Mouse (Mus musculus): ENCODE data around the gene Lyrm2. TPM values are rescaled to one million over a fixed set of nuclear protein-coding genes. Genes with fewer than 3 reads are reported as not detected.

Lyrm2 gene
- polyA plus RNA-seq, 1 experiment = 25.9 TPM

DNA sequence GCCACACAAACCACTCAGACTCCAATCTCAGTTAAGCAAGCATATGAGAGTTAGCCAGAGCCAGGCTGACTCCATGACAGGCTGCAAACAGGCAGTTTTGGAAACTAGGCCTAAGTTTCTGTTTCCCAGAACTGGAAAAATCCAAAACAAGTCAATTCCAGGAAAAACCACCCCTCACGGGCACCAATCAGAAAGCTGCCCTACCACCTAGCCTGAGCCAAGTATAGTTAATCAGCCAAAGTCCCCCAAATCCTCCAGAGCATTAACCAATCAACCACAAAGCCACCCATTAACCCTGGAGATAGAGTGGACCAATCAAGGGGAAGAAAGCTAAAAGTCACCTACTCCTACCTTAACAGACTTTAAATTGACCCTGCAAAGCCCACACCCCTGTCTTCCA lies 12.9 kb upstream of the Lyrm2 start:
- WGBS = 81% methylated on average over 1 of the region's 1 CpGs

DNA sequence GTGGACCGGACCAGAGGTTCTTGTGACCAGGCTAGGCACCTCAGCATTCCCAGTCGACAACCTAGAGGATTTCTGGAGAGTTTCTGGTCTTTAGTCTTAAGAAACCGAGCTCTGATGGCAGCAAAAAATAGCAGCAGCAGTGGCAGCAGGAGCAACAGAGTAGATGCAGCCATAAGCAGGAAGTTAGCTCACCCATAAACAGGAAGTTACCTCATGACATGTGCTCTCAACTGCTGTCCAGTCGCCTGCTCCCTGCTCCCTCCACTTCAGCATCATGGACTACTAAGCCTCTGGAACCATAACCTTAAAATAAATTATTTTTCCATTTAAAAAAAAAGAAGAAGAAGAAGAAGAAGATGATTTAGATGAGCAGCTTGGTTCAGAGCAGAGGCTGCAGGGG lies 11.0 kb upstream of the Lyrm2 start:
- DNase-seq = no peak
- no peak for TF ChIP-seq CTCF (conservative IDR thresholded peaks at IDR 0.05; ENCODE audit: insufficient read depth, insufficient read length, low read depth, low read length)
- H3K27ac ChIP-seq (ENCODE audit: insufficient read depth, low read depth, low read length) = no peak overlapping the region
- no peak overlapping the region for H3K4me3 ChIP-seq (ENCODE audit: insufficient read depth, low read depth, low read length)
- H3K27me3 ChIP-seq (replicated peaks; ENCODE audit: control insufficient read depth, insufficient read depth, low read length) = no peaks in the 10 kb centered on the region
- H3K36me3 ChIP-seq (ENCODE audit: control insufficient read depth, insufficient read depth, low read length) = no peaks in the 10 kb centered on the region
- H3K4me1 ChIP-seq (ENCODE audit: control insufficient read depth, insufficient read depth, low read length) = no peaks in the 10 kb centered on the region
- WGBS = 78% methylated on average over 4 of the region's 4 CpGs

More for the DNA sequence above, 12.9 kb upstream of the Lyrm2 start:
- H3K27me3 ChIP-seq (replicated peaks; ENCODE audit: control insufficient read depth, insufficient read depth, low read length) = no peaks in the 10 kb centered on the region
- H3K27ac ChIP-seq (ENCODE audit: insufficient read depth, low read depth, low read length) = no peak overlapping the region
- H3K4me3 ChIP-seq (ENCODE audit: insufficient read depth, low read depth, low read length) = no peak overlapping the region
- no peaks in the 10 kb centered on the region for H3K36me3 ChIP-seq (ENCODE audit: control insufficient read depth, insufficient read depth, low read length)
- peak; percentile 58 for DNase-seq
- TF ChIP-seq CTCF (conservative IDR thresholded peaks at IDR 0.05; ENCODE audit: insufficient read depth, insufficient read length, low read depth, low read length) = no peak
- TF ChIP-seq POLR2A (IDR thresholded peaks at IDR 0.05; ENCODE audit: low read depth, low read length) = no peak
- no peaks in the 10 kb centered on the region for H3K4me1 ChIP-seq (ENCODE audit: control insufficient read depth, insufficient read depth, low read length)

DNA sequence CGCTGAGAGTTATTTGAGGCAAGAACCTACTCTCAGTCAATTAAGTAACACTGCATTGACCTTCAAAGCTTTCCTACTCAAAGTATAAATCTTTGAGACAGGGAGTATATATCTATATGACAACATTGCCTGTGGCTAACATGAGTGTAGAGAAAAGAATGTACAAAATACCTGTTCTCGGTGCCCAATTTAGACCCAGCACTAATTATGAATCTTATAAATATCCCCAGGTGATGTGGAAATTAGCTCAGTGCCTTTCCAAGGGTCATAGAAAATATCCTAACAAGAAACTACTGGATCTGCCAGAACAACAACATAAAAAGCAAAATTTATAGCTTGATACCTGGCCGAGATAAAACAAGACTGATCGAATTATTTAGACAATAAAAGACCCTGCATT lies 1.1 kb upstream of the Lyrm2 start:
- no peak overlapping the region for H3K4me3 ChIP-seq (ENCODE audit: insufficient read depth, low read depth, low read length)
- no peak for TF ChIP-seq POLR2A (IDR thresholded peaks at IDR 0.05; ENCODE audit: low read depth, low read length)
- no peak for TF ChIP-seq CTCF (conservative IDR thresholded peaks at IDR 0.05; ENCODE audit: insufficient read depth, insufficient read length, low read depth, low read length)
- peaks cover 7% of the 10 kb centered on the region; the same call in 1 of the 2 replicates for H3K4me1 ChIP-seq (ENCODE audit: control insufficient read depth, insufficient read depth, low read length)
- no peak overlapping the region for H3K27ac ChIP-seq (ENCODE audit: insufficient read depth, low read depth, low read length)
- 84% methylated on average over 4 of the region's 4 CpGs for WGBS
- DNase-seq = no peak
- H3K36me3 ChIP-seq (ENCODE audit: control insufficient read depth, insufficient read depth, low read length) = no peaks in the 10 kb centered on the region
- no peaks in the 10 kb centered on the region for H3K27me3 ChIP-seq (replicated peaks; ENCODE audit: control insufficient read depth, insufficient read depth, low read length)

DNA sequence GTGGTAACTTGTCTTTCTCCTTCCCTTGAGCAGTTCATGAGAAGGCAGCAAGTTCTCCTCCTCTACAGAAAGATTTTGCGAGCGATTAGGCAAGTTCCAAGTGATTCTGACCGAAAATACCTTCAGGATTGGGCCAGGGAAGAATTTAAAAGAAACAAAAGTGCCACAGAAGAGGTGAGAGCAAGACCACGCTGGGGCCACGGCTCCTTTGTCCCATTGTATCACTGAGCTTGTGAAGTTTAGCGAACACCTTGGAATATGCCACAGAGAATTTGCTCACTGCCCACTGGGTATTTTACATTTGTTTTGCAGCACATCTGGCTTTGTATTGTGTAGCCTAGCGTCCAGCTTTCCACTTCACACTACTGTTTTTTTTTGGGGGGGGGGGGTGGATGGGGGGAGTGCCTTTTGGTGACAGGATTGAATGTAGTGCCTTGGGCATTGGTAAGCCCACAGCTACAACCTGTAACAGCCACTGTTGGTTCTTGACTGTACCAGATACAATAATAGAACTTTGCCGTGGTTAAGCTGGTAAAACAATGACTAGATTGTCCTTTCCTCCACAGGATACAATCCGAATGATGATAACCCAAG lies 621 bp downstream of the Lyrm2 start:
- DNase-seq = peak; percentile 12
- no peaks in the 10 kb centered on the region for H3K36me3 ChIP-seq (ENCODE audit: control insufficient read depth, insufficient read depth, low read length)
- H3K4me3 ChIP-seq (ENCODE audit: insufficient read depth, low read depth, low read length) = peak overlapping the region; percentile 92
- 2% methylated on average over 9 of the region's 9 CpGs for WGBS
- TF ChIP-seq POLR2A (IDR thresholded peaks at IDR 0.05; ENCODE audit: low read depth, low read length) = no peak
- no peak for TF ChIP-seq CTCF (conservative IDR thresholded peaks at IDR 0.05; ENCODE audit: insufficient read depth, insufficient read length, low read depth, low read length)
- H3K27me3 ChIP-seq (replicated peaks; ENCODE audit: control insufficient read depth, insufficient read depth, low read length) = no peaks in the 10 kb centered on the region
- peak overlapping the region; percentile 98 for H3K27ac ChIP-seq (ENCODE audit: insufficient read depth, low read depth, low read length)
- peaks cover 7% of the 10 kb centered on the region; the same call in 1 of the 2 replicates for H3K4me1 ChIP-seq (ENCODE audit: control insufficient read depth, insufficient read depth, low read length)

DNA sequence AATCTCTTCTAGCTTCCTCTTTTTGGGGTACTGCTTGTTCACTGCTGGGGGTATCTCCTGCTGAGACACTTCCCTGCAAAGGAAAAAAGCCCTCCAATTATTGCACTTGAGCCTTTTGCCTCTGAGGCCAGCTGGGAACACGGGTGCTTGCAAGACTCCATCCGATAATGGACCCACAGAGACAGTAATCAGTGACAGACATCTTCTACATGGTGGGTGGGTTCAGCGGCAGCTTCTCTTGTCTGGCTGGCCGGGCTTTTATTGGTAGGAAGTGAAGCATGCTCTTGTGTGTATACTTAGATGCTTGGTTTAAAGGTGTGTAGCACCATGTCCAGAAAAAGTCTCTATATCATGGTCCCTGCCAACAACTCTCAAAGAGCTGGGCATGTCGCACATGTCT lies 17.4 kb downstream of the Lyrm2 start:
- H3K27me3 ChIP-seq (replicated peaks; ENCODE audit: control insufficient read depth, insufficient read depth, low read length) = no peaks in the 10 kb centered on the region
- WGBS = 74% methylated on average over 5 of the region's 5 CpGs
- H3K36me3 ChIP-seq (ENCODE audit: control insufficient read depth, insufficient read depth, low read length) = no peaks in the 10 kb centered on the region
- no peak overlapping the region for H3K4me3 ChIP-seq (ENCODE audit: insufficient read depth, low read depth, low read length)
- no peak for TF ChIP-seq CTCF (conservative IDR thresholded peaks at IDR 0.05; ENCODE audit: insufficient read depth, insufficient read length, low read depth, low read length)
- TF ChIP-seq POLR2A (IDR thresholded peaks at IDR 0.05; ENCODE audit: low read depth, low read length) = no peak
- DNase-seq = no peak
- H3K27ac ChIP-seq (ENCODE audit: insufficient read depth, low read depth, low read length) = no peak overlapping the region
- H3K4me1 ChIP-seq (ENCODE audit: control insufficient read depth, insufficient read depth, low read length) = no peaks in the 10 kb centered on the region

DNA sequence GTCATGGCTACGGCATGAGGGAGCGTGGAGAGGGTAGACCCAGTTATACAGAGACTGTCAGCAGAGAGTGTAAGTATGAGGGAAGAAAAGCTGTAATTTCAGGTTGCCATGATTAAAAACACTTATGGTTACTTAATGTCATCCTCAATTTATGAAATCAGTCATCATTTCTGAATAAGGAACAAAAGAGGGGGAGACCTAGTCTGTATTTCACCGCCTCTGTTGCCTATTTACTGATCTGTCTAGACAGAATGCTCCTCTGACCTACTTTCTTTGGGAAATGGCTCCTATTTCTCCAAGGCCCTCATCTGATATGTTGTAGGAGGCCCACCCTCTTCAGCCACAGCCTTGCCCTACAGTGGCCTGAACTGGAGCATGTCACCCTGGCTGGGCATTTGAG lies 20.6 kb downstream of the Lyrm2 start:
- TF ChIP-seq POLR2A (IDR thresholded peaks at IDR 0.05; ENCODE audit: low read depth, low read length) (no peak), CTCF (conservative IDR thresholded peaks at IDR 0.05; ENCODE audit: insufficient read depth, insufficient read length, low read depth, low read length) (no peak)
- Histone ChIP-seq H3K27me3 (replicated peaks; ENCODE audit: control insufficient read depth, insufficient read depth, low read length) (no peaks in the 10 kb centered on the region), H3K36me3 (ENCODE audit: control insufficient read depth, insufficient read depth, low read length) (no peaks in the 10 kb centered on the region), H3K27ac (ENCODE audit: insufficient read depth, low read depth, low read length) (no peak overlapping the region), H3K4me1 (ENCODE audit: control insufficient read depth, insufficient read depth, low read length) (no peaks in the 10 kb centered on the region), H3K4me3 (ENCODE audit: insufficient read depth, low read depth, low read length) (no peak overlapping the region)
- no peak for DNase-seq
- WGBS = 98% methylated on average over 3 of the region's 3 CpGs

DNA sequence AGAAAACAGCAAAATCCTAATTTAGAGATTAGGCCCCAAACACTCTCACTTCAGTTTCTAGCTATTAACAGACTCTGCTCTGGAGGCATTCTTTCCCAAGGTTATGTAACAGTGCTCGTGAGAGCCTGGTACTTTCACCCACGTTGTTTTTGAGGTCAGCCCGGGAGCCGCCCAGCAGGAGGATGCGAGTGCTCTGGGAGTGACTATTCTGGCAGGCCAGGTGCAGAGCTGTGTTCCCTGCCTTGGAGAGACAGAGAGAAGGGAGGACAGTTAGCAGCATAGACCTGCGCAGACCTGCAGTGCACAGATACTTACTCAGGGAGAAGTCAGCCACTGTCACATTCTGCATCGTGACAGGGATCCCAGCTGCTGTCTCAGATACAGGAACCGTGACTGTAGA lies 24.2 kb downstream of the Lyrm2 start:
- Histone ChIP-seq H3K27ac (ENCODE audit: insufficient read depth, low read depth, low read length) (no peak overlapping the region), H3K27me3 (replicated peaks; ENCODE audit: control insufficient read depth, insufficient read depth, low read length) (no peaks in the 10 kb centered on the region), H3K36me3 (ENCODE audit: control insufficient read depth, insufficient read depth, low read length) (no peaks in the 10 kb centered on the region), H3K4me3 (ENCODE audit: insufficient read depth, low read depth, low read length) (no peak overlapping the region), H3K4me1 (ENCODE audit: control insufficient read depth, insufficient read depth, low read length) (no peaks in the 10 kb centered on the region)
- TF ChIP-seq CTCF (conservative IDR thresholded peaks at IDR 0.05; ENCODE audit: insufficient read depth, insufficient read length, low read depth, low read length) = no peak
- TF ChIP-seq POLR2A (IDR thresholded peaks at IDR 0.05; ENCODE audit: low read depth, low read length) = no peak
- WGBS = 61% methylated on average over 8 of the region's 8 CpGs
- DNase-seq = peak; percentile 59
